Mouse (Mus musculus): ENCODE data around the gene Elmod3.
A peak's percentile ranks its signal among the peaks of the same experiment; 100 is the strongest.

Elmod3 gene

DNA sequence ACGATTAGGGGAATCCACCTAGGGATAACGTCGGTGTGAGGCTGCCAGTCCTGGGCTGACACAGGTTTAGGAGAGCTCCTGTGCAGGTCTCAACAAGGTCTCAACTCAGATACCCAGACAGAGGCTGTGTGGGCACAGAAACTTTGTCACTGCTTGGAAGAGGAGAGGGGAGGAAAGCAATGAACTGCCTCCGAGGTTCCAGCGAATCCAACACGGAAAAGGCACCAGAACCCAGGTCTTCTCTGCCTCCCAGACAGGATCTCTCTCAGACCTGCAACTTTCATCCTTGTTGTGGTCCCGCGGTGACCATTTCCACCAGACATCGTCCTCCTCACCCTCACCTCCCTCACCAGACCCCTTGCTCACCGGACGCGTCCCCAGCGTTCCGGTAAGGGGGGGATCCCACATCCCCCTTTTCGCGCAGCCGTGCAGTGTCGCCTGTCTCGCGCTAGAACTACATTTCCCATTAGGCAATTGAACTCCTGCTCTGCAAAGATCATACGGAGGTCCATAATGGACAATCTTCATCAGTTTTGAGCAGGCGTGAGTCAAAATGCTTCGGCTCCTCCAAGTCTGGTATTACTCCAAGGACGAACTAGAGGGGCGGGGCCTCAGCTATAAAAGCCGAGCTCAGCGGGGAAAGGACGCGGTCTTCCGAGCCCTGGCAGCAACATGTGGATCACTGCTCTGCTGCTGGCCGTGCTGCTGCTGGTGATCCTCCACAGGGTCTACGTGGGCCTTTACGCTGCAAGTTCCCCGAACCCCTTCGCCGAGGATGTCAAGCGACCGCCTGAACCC lies at the start of gene Elmod3, which contains the start of gene Retsat:
Gene Elmod3, minus strand, starts transcription at position 458 of the 798 bp plus-strand sequence.
Gene Retsat, plus strand, starts transcription at position 520 of the 798 bp plus-strand sequence.
- DNase-seq (ENCODE audit: extremely low spot score, low read depth, low spot score) = peak; percentile 91

DNA sequence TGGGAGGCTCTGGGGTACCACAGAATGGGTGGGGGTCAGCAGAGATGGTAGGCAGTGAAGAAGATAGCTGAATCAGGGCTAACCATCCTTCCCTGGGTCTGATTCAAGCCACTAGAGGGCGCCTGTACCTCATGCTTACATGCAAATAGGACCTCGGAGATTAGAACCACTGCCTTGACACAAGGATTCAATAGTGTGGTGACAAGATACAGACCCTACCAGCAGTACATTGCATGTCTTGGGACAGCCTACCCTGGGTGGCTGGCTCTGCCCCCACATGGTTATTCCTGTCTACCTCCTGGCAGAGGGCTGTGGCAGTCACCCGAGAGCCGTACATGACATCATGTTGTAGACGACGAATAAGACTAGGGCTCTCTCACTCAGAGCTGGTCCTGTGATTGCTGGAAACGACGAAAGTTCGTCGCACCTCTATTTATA lies 49.2 kb upstream of the Elmod3 start:
- no peak for DNase-seq (ENCODE audit: extremely low spot score, low read depth, low spot score)

DNA sequence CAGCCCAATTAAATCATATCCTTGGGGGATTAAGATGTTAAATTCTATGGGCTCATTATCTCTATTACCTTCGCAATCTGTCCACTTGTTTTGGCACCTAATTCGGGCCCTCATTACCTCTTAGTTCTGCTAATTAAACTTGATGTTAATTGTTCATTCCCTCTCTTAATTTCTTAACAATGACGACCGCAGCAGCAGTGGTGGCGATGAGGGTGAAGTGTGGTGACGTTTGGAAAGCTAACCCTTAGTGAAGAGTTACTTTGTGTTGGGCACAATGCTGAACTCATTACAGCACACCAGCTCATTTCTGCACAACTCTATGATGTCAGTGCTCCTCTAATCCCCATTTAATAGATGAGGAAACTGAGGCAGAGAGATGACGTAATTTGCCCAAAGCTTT lies 47.2 kb upstream of the Elmod3 start:
- no peak for DNase-seq (ENCODE audit: extremely low spot score, low read depth, low spot score)

DNA sequence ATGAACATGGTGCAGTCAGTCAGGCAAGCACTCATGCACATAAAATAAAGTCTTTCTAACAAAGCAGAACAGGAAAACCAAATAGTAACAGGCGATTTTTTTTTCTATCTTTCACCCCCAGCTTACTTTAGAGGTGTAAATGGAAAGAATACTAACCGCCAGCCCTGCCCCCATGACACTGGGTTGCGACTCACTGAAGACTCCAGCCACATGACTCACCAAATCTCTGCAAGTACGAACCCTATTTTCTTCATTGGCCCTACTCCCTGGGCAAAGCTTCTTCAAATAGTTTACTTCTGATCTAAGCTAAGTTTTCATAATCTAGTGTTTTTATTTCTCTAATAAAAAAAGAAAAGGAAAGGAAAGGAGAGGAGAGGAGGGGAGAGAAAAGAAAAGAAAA lies 46.4 kb upstream of the Elmod3 start:
- DNase-seq (ENCODE audit: extremely low spot score, low read depth, low spot score) = no peak

DNA sequence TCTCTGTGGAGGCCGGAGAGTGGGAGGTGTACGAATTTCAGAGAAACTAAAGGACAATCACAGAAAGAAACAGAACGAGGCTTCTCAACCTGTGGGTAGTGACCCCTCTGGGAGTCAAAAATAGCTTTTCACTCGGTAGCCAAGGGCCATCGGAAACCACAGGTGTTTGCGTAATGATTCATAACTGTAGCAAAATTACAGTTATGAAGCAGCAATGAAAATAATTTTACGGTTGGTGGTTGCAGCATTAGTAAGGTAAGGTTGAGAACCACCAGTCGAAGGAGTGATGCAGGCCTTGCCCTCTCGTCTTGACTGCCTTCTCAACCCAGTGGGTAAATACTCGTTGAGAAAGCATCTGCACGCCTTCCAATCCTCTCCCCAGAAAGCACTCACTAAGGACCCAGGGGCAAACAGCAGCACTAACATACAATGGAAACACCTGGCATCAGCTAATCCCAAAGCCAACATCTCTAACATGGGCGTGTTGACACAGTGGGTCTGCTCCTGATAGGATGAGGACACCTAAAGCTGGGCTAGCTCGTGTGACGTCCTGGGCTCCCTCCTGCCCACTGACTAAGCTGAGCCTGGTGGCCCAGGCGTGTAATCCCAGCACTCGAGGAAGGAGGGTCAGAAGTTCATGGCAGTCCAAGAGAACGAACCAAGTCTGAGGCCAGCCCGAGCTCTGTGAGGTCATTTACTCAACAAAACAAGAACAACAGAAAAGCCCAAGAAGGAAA lies 43.2 kb upstream of the Elmod3 start:
- no peak for DNase-seq (ENCODE audit: extremely low spot score, low read depth, low spot score)

DNA sequence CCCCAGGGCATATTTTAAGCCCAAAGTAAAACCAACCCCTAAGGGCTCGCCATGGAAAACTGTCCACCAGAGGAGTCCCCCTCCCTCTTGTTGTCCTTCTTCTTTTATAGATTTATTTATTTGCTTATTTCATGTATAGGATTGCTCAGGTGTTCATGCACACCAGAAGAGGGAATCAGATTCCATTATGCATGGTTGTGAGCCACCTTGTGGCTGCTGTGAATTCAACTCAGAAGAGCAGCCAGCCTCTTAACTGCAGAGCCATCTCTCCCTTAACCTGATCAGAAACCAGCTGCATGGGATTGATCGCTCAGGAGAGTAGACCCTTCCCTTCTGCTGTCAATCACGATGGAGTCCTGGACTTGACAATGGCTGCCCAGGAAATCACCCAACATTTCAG lies 38.7 kb upstream of the Elmod3 start:
- DNase-seq (ENCODE audit: extremely low spot score, low read depth, low spot score) = no peak

DNA sequence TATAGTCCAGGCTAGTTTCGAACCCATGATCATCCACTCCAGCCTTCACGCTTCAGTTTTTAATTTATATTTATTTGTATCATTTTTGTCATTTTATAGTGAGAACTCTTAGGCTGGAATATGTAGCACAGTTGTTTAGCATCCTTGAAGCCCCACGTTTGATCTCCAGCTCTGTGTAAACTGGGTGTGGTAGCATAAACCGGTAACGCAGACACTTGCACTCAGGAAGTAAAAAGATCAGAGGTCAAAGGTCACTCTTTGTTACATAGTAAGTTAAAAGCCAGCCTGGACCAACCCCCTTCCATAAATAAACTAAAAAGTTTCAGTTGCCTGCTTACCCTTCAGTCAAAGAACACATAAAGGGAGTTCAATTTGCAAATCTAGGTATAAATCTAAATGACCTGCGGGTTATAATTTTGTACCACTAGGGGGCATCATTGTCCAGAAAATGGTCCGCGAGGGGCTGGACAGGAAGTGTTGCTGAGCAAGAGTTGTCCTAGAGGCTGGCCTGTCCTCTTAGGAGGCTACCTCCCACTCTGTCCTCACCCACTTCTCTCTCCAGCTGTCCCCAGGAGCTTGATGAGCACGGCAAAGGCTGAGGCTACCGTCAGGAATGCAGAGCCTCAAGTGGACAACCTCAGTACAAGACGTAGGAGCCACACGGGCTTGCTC lies 37.7 kb upstream of the Elmod3 start:
- DNase-seq (ENCODE audit: extremely low spot score, low read depth, low spot score) = peak; percentile 81

DNA sequence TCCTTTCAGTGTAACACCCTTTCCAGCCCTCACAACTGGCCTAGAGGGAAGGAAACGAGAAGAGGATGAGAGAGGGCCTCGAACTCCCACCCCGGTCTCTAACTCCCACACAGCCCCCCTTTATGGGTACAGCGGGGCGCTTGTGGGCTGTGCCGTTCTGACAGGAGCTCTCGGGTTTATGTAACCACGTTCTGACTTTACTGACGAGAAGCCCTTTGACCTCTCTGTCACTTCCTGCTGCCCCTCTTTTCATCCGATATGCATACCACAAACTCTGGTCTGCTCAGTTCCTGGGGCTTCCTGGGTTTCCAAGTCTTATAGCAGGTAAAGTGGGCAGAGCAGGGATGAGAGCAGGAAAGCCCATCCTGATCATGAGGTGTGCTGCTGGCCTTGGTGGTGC lies 36.1 kb upstream of the Elmod3 start:
- DNase-seq (ENCODE audit: extremely low spot score, low read depth, low spot score) = no peak

DNA sequence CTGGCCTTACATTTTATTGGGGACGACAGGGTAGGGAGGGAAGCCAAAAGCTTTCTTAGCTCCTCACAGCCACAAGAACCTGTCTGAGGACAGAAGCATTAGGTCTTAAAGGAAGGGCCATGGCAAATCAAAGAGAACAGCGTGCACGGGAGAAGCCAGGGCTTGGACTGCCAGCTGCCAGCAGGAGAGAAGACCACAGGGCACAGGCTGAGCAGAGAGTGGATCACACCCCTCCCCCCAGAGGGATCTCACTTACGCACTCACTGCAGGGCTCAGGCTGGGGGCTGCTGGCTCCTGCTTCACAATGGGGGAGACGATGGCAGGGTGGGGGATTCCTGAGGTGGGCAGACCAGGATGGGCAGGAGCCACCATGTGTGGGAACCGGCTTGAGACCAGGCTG lies 33.5 kb upstream of the Elmod3 start:
- no peak for DNase-seq (ENCODE audit: extremely low spot score, low read depth, low spot score)

DNA sequence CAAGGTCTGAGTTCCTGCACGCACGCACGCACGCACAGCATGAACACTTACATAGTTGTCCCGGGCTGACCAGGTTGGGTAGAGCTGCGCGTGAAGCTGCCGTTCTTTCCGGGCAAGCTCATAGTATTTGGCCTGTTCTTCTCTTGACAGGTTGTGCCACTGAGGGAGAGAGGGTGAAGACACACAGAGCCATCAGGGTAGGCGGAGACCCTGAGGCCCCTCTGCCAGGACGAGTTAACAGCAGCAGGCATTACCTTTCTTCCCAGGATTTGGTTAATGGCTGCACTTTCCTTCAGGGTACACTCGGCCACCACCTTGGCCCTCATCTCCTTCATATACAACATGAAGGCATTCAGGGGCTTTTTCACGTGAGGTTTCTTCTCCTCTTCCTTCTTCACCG lies 32.7 kb upstream of the Elmod3 start:
- DNase-seq (ENCODE audit: extremely low spot score, low read depth, low spot score) = no peak

DNA sequence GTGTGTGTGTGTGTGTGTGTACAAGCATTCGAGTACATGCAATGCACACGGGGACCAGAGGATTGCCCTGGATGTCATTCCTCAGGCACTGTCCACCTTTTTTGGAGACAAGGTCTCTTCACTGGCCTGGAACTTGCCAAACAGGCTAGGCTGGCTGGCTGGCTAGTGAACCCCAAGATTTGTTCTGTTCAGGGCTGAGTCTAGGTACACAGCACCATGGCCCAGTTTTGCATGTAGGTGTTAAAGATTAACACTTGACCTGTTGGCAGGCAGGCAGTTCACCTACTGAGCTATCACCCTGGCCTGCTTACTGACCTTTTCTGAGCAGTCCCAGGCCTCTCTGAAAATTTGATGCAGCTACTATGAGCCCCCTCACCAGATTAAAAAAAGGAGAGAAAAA lies 32.2 kb upstream of the Elmod3 start:
- no peak for DNase-seq (ENCODE audit: extremely low spot score, low read depth, low spot score)

DNA sequence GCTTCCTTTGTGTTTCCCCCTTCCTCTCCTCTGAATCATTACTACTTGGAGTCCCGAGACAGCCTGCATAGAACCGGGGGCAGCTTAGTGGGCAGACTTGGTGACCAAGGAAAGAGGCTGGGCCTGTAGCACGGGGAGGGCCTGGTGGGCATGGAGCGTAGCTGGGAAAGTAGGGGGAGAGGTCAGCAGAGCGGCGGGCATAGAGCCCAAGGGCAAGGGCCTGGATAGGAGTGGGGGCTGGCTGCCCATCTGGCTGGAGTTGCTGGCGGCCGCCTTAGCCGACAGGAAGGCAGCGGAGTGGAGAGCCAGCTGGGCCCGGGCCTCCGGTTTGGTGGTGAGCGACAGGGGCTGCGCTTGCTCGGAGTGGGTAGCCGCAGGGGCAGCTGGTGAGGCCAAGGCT lies 29.1 kb upstream of the Elmod3 start:
- no peak for DNase-seq (ENCODE audit: extremely low spot score, low read depth, low spot score)

DNA sequence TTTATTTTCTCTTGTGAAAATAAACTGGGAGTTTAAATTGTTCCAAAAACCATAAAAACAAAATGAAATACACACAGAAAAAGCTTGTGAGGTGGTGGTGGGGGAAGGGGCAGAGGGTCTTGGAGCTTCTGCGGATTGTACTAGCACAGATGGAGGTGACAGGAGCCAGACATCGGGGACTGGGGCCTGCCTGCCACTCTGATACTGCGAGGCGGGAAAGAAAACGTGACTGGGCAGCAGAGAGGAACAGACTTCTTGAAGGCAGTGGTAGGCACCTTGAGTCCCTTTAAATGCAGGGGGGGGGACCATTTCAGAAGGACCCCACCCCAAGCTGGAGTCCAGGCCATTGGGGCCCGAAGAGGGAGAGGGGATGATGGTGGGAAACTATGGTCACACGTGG lies 28.2 kb upstream of the Elmod3 start:
- DNase-seq (ENCODE audit: extremely low spot score, low read depth, low spot score) = no peak

DNA sequence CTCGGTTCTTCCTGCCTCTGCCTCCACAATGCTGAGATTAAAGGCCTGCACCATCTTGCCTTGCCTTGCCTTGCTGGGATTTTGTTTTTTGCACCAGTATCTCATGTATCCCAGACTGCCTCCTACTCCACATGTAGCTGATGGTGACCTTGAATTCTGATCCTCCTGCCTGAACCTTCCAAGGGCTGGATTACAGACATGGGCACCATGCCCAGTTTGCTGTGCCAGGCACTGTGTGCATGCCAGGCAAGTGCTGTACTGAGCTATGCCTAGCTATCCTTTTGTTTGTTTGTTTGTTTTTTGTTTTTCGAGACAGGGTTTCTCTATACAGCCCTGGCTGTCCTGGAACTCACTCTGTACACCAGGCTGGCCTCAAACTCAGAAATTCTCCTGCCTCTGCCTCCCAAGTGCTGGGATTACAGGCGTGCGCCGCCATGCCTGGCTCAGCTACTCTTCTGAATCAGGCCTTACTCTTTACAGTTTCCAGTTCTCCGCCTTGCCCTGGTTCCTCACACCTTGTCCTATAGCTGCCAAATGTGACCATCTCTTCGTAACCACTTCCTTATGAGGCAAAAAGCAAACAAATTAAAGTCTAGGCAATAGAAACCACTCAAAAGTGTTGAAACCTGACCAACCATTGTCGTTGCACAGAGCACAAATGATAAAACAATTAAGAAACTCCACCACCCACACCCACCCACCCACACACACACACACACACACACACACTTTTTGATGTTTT lies 25.6 kb upstream of the Elmod3 start:
- DNase-seq (ENCODE audit: extremely low spot score, low read depth, low spot score) = no peak

DNA sequence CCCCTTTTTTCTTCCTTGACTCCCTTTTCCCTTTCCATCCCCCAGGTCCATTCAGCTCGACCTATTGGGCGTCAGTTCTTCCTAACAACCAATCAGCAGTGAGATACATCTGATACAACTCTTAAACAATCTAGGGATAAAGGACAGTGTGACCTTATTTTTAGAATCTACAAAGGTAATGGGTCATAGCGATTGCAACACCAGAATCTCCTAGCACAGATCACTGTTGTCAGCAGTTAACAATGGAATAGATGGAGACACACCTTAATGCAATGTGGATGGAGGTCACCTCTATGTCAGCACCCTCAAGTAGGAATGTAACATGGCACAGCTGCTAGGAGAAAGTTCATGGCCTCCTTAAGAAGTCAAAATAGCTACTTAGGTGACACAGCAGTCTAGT lies 24.7 kb upstream of the Elmod3 start:
- no peak for DNase-seq (ENCODE audit: extremely low spot score, low read depth, low spot score)

DNA sequence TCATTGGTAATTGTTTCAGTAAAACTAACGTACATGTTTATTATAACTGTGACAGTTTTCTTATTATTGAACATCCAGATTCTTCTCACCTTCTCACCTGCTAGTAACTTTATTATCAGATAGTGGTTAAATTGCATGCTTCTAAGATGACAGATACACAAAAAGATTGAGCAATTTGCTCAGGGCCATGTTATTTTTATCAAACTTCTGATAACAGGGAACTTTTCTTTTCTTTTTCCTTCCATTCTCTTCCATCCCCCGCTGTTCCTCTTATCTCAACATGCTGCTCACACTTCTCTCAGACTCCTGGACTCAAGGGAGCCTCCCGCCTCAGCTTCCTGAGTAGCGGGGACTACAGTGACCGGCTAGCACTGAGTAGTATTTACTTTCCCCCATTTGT lies 22.7 kb upstream of the Elmod3 start:
- DNase-seq (ENCODE audit: extremely low spot score, low read depth, low spot score) = no peak

DNA sequence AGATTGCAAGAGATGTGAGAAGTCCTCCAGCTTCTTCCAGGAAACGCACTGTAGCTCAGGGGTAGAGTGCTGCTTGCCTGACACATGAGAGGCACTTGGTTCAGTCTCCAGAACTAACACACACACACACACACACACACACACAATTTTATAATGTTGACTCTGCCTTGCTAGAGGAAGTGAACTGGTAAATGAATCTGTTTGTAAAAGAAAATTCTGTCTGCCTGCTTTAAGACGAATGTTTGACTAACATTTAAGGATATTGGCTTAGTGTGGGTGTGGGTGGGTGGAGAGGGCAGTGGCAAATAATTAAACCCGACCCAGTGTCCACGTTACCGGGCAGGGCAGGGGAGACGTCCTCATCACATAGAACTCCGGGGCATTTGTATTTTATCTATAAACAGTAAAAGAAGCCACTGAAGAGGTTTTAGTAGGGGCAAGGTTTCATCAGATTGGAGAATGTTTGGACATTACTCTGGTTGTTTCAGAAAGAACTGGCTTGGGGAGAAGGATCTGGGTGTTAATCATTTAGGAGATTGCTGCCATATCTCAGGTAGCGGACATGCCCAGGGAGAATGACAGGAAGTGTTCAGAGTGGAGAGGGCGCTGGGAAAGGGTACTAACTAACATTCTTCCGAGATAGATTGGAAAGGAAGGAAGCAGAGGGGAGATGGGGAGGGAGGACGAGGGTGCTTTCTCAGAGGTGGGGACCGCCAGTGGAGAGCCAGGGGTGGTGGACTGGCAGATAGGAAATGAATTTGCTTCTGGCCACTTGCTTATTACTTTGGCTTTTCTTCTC lies 21.7 kb upstream of the Elmod3 start:
- no peak for DNase-seq (ENCODE audit: extremely low spot score, low read depth, low spot score)

DNA sequence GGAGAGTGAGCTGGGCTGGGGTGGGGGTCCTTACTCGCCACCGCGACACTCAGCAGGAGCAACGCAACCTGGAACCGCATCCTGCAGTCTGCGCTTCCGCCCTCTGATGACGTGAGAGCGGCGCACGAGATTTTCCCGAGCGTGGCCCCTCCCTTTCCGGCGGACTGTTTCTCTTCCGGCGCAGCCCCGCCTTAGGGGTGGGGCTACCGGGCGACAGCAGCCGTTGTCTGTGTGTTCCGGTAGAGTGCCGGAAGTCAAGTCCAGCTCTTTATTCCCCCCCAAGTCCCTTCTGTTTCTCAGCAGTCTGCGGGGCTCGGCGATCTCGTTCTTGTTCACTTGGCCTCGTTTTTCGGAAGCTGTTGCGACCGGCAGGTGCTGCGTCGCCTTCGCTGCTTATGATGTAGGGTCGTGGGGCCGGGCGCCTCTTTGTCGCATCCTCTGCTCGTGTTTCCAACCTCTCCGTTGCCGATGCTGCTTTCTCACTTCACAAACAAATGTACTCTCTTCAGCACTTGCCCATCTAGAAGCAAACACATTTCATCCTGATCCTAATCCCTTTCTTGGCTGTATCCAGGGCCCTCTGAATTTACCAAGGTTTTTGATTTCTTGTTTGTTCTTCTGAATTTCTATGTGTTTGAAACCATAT lies 18.6 kb upstream of the Elmod3 start, which contains the start of gene Tgoln1:
Gene Tgoln1, minus strand, starts transcription at position 358 of the 646 bp plus-strand sequence.
- DNase-seq (ENCODE audit: extremely low spot score, low read depth, low spot score) = peak; percentile 53

DNA sequence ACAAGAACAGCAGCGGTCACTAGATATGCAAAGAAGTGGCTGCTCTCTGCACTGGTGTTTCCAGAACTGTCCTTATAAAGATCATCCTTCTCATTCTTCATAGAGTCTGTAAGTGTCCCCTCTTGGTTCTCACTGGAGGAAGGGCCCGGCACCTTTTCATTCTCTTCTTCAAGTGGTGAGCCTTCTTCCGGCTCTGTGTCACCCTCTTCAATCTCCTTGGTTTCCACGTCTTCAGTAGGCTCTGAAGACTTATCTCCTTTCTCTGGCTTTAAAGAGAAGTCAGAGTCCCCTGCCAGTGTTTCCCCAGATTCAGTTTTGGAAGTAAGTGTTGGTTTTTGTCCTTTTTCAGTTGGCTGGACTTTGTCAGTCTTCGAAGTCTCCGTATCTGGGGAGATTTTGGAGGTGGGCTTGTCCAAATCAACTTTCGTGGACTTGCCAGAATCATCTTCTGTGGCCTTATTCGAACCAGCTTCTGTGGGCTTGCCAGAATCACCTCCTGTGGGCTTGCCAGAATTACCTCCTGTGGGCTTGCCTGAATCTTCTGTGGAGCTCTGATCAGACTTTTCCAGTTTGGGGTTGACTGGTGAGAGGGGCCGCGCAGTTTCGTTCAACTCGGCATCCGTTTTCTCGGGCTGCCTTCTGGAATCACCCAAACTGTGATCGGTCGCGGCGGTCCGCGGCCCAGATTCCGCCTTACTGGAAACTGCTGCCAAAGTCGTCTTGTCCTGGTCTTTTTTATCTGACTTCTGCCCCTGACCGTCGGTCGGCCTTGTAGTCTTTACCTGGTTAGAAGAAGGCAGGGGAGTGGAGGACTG lies 17.6 kb upstream of the Elmod3 start:
- DNase-seq (ENCODE audit: extremely low spot score, low read depth, low spot score) = no peak

Measured in hindlimb bud, embryonic 11.5 days (tissue).